Mouse (Mus musculus) forebrain, embryonic 15.5 days (tissue): Measurements from ENCODE around the gene Tmem238. TPM values are rescaled to one million over a fixed set of nuclear protein-coding genes. Genes with fewer than 3 reads are reported as not detected.

Source experiments
- ATAC-seq: fragments of 200-750 bp; cut with Nextera tagmentation; replicated peaks from 2 replicates; pipeline ENCODE4 v1.8.0; 2017; ENCODE audit warnings: mild to moderate bottlenecking, moderate TSS enrichment, moderate library complexity
- H3K27ac ChIP-seq: fragments of 300-500 bp; sonication (generic); replicated peaks from 2 replicates; pipeline ENCODE4 v1.5.1; 2015; ENCODE audit warnings: mild to moderate bottlenecking, inconsistent platforms
- H3K27me3 ChIP-seq: fragments of 300-500 bp; sonication (generic); 2 replicates; pipeline ENCODE4 v1.6.1; 2015; ENCODE audit warnings: inconsistent platforms
- H3K36me3 ChIP-seq: fragments of 300-500 bp; sonication (generic); 2 replicates; pipeline ENCODE4 v1.6.1; 2015; ENCODE audit warnings: mild to moderate bottlenecking, inconsistent platforms
- H3K4me1 ChIP-seq: fragments of 300-500 bp; sonication (generic); 2 replicates; pipeline ENCODE4 v1.6.1; 2015; ENCODE audit warnings: inconsistent platforms
- H3K4me2 ChIP-seq: fragments of 300-500 bp; sonication (generic); replicated peaks from 2 replicates; pipeline ENCODE4 v1.6.1; 2015; ENCODE audit warnings: mild to moderate bottlenecking, inconsistent platforms
- H3K4me3 ChIP-seq: fragments of 300-500 bp; sonication (generic); 2 replicates; pipeline ENCODE4 v1.5.1; 2015; ENCODE audit warnings: mild to moderate bottlenecking, inconsistent platforms
- H3K9ac ChIP-seq: fragments of 300-500 bp; sonication (generic); replicated peaks from 2 replicates; pipeline ENCODE4 v1.6.1; 2015; ENCODE audit warnings: mild to moderate bottlenecking, inconsistent platforms
- H3K9me3 ChIP-seq: fragments of 300-500 bp; sonication (generic); 2 replicates; pipeline ENCODE4 v1.6.1; 2016; ENCODE audit warnings: inconsistent platforms
- WGBS: fragments of 180-500 bp; shearing (Covaris S2); methylation state at CpG from one replicate; pipeline ENCODE4 v1.1.7; 2015; ENCODE audit warnings: mixed read lengths; 5-methylcytosine and 5-hydroxymethylcytosine counted together
- polyA plus RNA-seq: library from polyadenylated mRNA; unstranded; fragments of >200 nt; fragmentation: Nextera tagmentation; extraction: Ambion mirVana; gene quantifications from 2 replicates; pipeline ENCODE4 v1.2.1, GENCODE M21; 2015

Gene Tmem238
- polyA plus RNA-seq, 1 experiment from 2014 or later, result 3.5 TPM

GRCm38 (mm10) chr7:4788499-4789435, 689 bp downstream of the Tmem238 start:
- Histone ChIP-seq H3K36me3 (no peaks in the 10 kb centered on the region), H3K9me3 (no peaks in the 10 kb centered on the region), H3K9ac (peak overlapping the region; percentile 71), H3K4me2 (peak overlapping the region; percentile 91), H3K27me3 (peaks cover 4% of the 10 kb centered on the region; the same call in 1 of the 2 replicates), H3K27ac (no peak overlapping the region), H3K4me1 (peaks cover 24% of the 10 kb centered on the region), H3K4me3 (peak overlapping the region; percentile 53)
- under 1% methylated on average over 64 of the region's 64 CpGs for WGBS
- ATAC-seq, result peak; percentile 20; the same call in 1 of the 2 replicates

- 86% methylated on average over 14 of the region's 14 CpGs for WGBS
- ATAC-seq, result no peak
- H3K4me3 ChIP-seq, result no peak overlapping the region
- H3K9ac ChIP-seq, result no peak overlapping the region
- H3K9me3 ChIP-seq, result no peaks in the 10 kb centered on the region
- no peak overlapping the region for H3K27ac ChIP-seq
- no peaks in the 10 kb centered on the region for H3K36me3 ChIP-seq
- H3K4me1 ChIP-seq, result peaks cover 6% of the 10 kb centered on the region
- no peak overlapping the region for H3K4me2 ChIP-seq
- peaks cover 21% of the 10 kb centered on the region for H3K27me3 ChIP-seq
Measured at GRCm38 (mm10) chr7:4783667-4784268, 5.7 kb downstream of the Tmem238 start.

- peaks cover 31% of the 10 kb centered on the region for H3K27me3 ChIP-seq
- no peak within 1 kb of the TSS for H3K4me2 ChIP-seq
- ATAC-seq, result no peak
- no peak within 1 kb of the TSS for H3K9ac ChIP-seq
- no peak within 1 kb of the TSS for H3K4me3 ChIP-seq
- 73% methylated on average over 2 of the region's 2 CpGs for WGBS
- H3K4me1 ChIP-seq, result no peaks in the 10 kb centered on the region
- no peaks in the 10 kb centered on the region for H3K36me3 ChIP-seq
- H3K27ac ChIP-seq, result no peak within 1 kb of the TSS
- H3K9me3 ChIP-seq, result no peaks in the 10 kb centered on the region
Measured at GRCm38 (mm10) chr7:4782759-4783158, 6.7 kb downstream of the Tmem238 start, which contains the start of the genes Il11 and Tmem190. Gene Il11 (minus strand): TSS chr7:4782859. Gene Tmem190 (plus strand): TSS chr7:4782937.

- WGBS, result 57% methylated on average over 3 of the region's 3 CpGs
- Histone ChIP-seq H3K27me3 (peaks cover 33% of the 10 kb centered on the region), H3K36me3 (no peaks in the 10 kb centered on the region), H3K4me1 (peaks cover 4% of the 10 kb centered on the region), H3K9ac (no peak overlapping the region), H3K27ac (no peak overlapping the region), H3K4me2 (no peak overlapping the region), H3K4me3 (no peak overlapping the region), H3K9me3 (no peaks in the 10 kb centered on the region)
- no peak for ATAC-seq
Measured at GRCm38 (mm10) chr7:4782130-4782529, 7.3 kb downstream of the Tmem238 start.

GRCm38 (mm10) chr7:4779921-4780320, 9.5 kb downstream of the Tmem238 start:
- no peaks in the 10 kb centered on the region for H3K9me3 ChIP-seq
- H3K4me1 ChIP-seq, result peaks cover 9% of the 10 kb centered on the region
- H3K4me2 ChIP-seq, result no peak overlapping the region
- H3K9ac ChIP-seq, result no peak overlapping the region
- H3K27me3 ChIP-seq, result peaks cover 55% of the 10 kb centered on the region
- 40% methylated on average over 5 of the region's 5 CpGs for WGBS
- no peaks in the 10 kb centered on the region for H3K36me3 ChIP-seq
- no peak overlapping the region for H3K27ac ChIP-seq
- no peak overlapping the region for H3K4me3 ChIP-seq
- no peak for ATAC-seq

- ATAC-seq, result no peak; the same call in 1 of the 2 replicates
- no peak overlapping the region for H3K4me2 ChIP-seq
- 3% methylated on average over 16 of the region's 20 CpGs for WGBS
- H3K27ac ChIP-seq, result no peak overlapping the region
- H3K9ac ChIP-seq, result no peak overlapping the region
- no peaks in the 10 kb centered on the region for H3K36me3 ChIP-seq
- H3K4me3 ChIP-seq, result no peak overlapping the region
- no peaks in the 10 kb centered on the region for H3K9me3 ChIP-seq
- peaks cover 9% of the 10 kb centered on the region for H3K4me1 ChIP-seq
- H3K27me3 ChIP-seq, result peaks cover 65% of the 10 kb centered on the region
Measured at GRCm38 (mm10) chr7:4777851-4778637, 11.4 kb downstream of the Tmem238 start.

GRCm38 (mm10) chr7:4776861-4777830, 12.3 kb downstream of the Tmem238 start:
- peak overlapping the region; percentile 39 for H3K4me3 ChIP-seq
- no peaks in the 10 kb centered on the region for H3K36me3 ChIP-seq
- H3K9ac ChIP-seq, result peak overlapping the region; percentile 35; the same call in 1 of the 2 replicates
- peak overlapping the region; percentile 43 for H3K4me2 ChIP-seq
- H3K27ac ChIP-seq, result no peak overlapping the region
- H3K9me3 ChIP-seq, result no peaks in the 10 kb centered on the region
- ATAC-seq, result peak; percentile 80
- peaks cover 9% of the 10 kb centered on the region for H3K4me1 ChIP-seq
- WGBS, result under 1% methylated on average over 43 of the region's 56 CpGs
- peaks cover 65% of the 10 kb centered on the region for H3K27me3 ChIP-seq

GRCm38 (mm10) chr7:4776131-4776530, 13.3 kb downstream of the Tmem238 start:
- Histone ChIP-seq H3K4me3 (no peak overlapping the region), H3K9me3 (no peaks in the 10 kb centered on the region), H3K36me3 (no peaks in the 10 kb centered on the region), H3K27ac (no peak overlapping the region), H3K4me1 (peaks cover 9% of the 10 kb centered on the region), H3K9ac (no peak overlapping the region), H3K4me2 (no peak overlapping the region), H3K27me3 (peaks cover 65% of the 10 kb centered on the region)
- no peak for ATAC-seq
- WGBS, result 57% methylated on average over 10 of the region's 10 CpGs

- WGBS, result 83% methylated on average over 4 of the region's 5 CpGs
- Histone ChIP-seq H3K4me1 (no peaks in the 10 kb centered on the region), H3K36me3 (no peaks in the 10 kb centered on the region), H3K9ac (no peak within 1 kb of the TSS), H3K27ac (no peak within 1 kb of the TSS), H3K27me3 (peaks cover 23% of the 10 kb centered on the region), H3K4me3 (no peak within 1 kb of the TSS), H3K9me3 (no peaks in the 10 kb centered on the region), H3K4me2 (no peak within 1 kb of the TSS)
- no peak for ATAC-seq
Measured at GRCm38 (mm10) chr7:4771202-4771601, 18.3 kb downstream of the Tmem238 start, which contains the start of gene Fam71e2. Gene Fam71e2 (minus strand): TSS chr7:4771302.

- no peak overlapping the region for H3K4me3 ChIP-seq
- 4% methylated on average over 4 of the region's 4 CpGs for WGBS
- no peaks in the 10 kb centered on the region for H3K36me3 ChIP-seq
- H3K27me3 ChIP-seq, result no peaks in the 10 kb centered on the region
- no peaks in the 10 kb centered on the region for H3K9me3 ChIP-seq
- H3K4me1 ChIP-seq, result peaks cover 12% of the 10 kb centered on the region; the same call in 1 of the 2 replicates
- ATAC-seq, result no peak
- no peak overlapping the region for H3K9ac ChIP-seq
- H3K27ac ChIP-seq, result no peak overlapping the region
- H3K4me2 ChIP-seq, result no peak overlapping the region
Measured at GRCm38 (mm10) chr7:4764946-4765710, 24.3 kb downstream of the Tmem238 start.
